Mouse (Mus musculus): ENCODE results near the gene Gnas. TPM values are rescaled to one million over a fixed set of nuclear protein-coding genes. Genes with fewer than 3 reads are reported as not detected.
"Not testable (repeated sequence)": the region's sequence is repeated elsewhere in the genome, so short reads cannot be mapped to it uniquely, and the experiment has no call there.

Gene Gnas
- total RNA-seq, 2 experiments from 2014 or later = 238 to 554 TPM

DNA sequence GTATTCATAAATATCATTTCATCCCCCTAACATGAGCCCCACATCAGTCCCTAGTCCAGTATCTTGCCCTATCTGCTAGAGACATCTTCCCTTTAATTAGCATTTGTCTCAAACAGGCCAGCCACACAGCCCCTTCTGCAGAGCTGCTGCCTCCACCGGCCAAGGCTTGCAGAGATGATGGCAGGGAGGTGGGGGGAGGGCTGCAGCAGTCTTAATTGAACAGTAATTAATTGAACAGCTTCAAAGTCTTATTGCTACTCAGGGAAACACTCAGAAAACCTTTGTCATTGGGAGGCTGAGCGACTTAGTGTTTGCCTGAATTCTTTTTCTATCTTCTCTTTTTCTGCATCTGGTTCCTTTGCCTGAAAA, 7.5 kb downstream of the Gnas start:
- no peak for ATAC-seq (ENCODE audit: poor library complexity, severe bottlenecking)

DNA sequence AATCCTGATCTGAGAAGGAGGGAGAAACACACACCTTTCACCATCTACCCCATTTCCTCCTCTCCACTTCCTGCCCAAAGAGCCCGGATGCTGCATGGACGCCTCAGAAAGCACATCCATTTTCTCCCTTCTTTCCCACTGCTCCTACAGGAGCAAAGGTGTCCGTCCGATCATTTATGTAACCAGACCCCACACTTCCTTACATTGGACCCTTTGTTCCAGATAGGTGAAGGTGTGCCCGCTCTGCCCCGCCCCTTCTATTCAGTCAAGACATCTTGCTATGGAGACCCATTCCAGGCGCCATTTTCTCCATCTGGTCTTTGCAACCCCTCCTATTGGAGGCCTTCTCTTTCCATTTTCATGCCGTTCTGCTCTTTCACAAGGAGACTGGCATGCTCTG, 10.3 kb downstream of the Gnas start:
- ATAC-seq (ENCODE audit: poor library complexity, severe bottlenecking) = no peak

DNA sequence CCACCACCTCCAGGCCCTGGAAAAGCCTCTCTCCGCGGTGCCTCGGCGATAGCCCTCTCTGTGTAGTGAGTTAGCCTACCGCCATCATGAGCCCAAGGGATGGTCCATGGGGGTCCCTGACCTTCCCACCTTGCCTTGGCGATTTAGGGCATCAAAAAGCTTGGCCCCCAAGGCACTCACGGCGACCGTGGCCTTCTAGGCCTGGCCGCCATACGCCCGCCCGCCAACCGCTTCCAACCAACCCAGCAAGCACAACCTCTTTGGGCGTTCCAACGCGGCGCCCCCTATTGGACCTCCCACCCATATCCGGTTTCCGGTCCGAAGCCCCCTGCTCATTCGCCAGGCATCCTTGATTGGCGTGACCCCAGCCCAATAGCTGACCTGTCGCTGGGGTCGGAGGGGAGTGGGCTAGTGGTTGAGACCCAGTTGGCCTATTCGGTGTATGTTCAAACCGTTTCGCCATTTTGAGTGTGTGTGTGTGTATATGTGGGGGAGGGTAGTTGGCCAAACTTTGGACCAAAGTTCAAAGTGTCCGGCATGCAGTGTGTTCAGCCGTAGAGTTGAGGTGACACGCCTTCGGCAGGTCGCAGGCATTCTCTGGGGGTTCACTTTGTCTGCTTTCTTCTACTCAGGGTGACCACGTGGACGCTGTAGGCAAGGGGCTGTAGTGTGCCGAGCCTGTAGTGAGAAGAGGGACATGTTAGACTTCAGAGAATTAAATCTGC, 11.2 kb downstream of the Gnas start:
- peak; percentile 64 for ATAC-seq (ENCODE audit: poor library complexity, severe bottlenecking)

DNA sequence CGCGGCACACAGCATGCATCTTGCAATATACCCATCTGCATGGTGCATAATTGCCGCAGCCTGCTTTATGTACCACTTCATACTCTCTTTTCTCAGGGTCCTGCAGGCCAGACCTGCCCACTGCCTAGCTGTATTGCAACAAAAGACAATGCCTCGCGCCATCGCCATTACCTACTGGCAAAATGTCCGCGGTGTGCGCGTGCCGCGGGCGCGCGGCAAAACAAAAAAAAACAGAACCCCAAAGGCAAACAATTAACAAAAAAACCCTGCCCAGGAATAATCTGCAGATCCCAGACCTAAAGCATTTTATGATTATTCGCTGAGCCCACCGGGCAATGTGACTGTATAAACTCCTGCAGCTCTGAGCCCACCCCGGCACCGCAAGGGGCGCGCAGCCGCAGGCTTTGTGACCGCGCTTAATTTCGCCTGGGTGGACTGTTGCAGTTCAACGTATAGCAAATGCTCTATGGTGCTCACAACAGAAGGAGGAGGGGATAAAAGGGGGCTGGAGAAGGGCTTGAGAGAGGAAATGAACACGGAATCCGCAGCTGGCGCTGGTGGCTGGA, 11.9 kb downstream of the Gnas start:
- ATAC-seq (ENCODE audit: poor library complexity, severe bottlenecking) = no peak

DNA sequence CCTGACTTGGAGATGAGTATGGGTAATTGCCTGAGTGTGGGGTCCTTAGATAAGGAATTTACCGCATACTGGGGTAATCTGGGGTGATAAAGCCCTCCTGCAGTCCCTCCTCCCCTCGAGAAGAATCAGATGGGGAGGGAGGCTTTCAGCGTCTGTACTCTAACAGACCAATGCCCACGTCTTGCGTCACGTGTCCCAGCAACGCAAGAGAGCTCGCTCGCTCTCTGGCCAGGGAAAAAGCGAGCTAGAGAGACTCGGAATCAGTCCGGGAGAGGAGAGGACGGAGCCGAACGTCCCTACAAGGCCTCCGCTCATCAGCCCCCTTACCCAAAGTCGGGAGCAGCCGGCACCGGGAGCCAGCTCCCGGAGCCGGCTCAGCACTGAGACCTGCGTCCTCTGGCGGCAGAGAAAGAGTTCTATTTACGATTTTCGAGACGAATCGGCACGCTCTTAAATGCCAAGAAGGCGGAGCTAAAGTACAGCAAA, 13.0 kb downstream of the Gnas start:
- peak; percentile 36; the same call in 1 of the 2 replicates for ATAC-seq (ENCODE audit: poor library complexity, severe bottlenecking)

DNA sequence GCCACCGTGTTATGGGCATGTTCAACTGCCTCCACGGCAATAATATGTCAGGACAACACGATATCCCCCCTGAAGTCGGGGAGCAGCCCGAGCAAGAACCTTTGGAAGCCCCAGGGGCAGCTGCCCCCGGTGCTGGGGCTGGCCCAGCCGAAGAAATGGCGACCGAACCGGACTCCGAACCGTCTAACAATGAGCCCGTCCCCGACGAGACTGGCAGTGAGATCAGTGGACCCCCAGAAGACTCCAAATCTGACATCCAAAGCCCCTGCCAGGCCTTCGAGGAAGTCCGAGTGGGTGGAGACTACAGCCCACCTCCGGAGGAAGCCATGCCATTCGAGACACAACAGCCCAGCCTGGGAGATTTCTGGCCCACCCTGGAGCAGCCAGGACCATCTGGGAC, 13.7 kb downstream of the Gnas start:
- ATAC-seq (ENCODE audit: poor library complexity, severe bottlenecking) = no peak

DNA sequence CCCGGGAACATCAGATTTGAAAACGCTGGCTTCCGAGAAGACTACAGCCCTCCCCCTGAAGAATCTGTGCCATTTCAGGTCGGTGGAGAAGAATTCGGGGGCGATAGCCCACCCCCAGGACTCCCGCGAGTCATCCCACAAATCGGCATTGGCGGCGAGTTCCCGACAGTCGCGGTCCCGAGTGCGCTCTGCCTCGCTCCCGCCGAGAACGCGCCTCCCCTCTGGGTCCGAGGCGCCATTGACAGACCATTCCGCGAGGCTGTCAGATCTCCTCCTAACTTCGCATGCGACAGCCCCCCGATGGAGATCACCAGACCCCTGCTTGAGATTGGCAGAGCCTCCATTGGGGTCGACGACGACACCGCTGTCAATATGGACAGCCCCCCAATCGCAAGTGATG, 14.4 kb downstream of the Gnas start:
- no peak for ATAC-seq (ENCODE audit: poor library complexity, severe bottlenecking)

DNA sequence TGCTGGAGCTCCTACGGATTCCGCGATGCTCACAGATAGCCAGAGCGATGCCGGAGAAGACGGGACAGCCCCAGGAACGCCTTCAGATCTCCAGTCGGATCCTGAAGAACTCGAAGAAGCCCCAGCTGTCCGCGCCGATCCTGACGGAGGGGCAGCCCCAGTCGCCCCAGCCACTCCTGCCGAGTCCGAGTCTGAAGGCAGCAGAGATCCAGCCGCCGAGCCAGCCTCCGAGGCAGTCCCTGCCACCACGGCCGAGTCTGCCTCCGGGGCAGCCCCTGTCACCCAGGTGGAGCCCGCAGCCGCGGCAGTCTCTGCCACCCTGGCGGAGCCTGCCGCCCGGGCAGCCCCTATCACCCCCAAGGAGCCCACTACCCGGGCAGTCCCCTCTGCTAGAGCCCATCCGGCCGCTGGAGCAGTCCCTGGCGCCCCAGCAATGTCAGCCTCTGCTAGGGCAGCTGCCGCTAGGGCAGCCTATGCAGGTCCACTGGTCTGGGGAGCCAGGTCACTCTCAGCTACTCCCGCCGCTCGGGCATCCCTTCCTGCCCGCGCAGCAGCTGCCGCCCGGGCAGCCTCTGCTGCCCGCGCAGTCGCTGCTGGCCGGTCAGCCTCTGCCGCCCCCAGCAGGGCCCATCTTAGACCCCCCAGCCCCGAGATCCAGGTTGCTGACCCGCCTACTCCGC, 15.1 kb downstream of the Gnas start:
- ATAC-seq (ENCODE audit: poor library complexity, severe bottlenecking) = no peak

DNA sequence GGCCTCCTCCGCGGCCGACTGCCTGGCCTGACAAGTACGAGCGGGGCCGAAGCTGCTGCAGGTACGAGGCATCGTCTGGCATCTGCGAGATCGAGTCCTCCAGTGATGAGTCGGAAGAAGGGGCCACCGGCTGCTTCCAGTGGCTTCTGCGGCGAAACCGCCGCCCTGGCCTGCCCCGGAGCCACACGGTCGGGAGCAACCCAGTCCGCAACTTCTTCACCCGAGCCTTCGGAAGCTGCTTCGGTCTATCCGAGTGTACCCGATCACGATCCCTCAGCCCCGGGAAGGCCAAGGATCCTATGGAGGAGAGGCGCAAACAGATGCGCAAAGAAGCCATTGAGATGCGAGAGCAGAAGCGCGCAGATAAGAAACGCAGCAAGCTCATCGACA, 15.6 kb downstream of the Gnas start:
- no peak for ATAC-seq (ENCODE audit: poor library complexity, severe bottlenecking)

DNA sequence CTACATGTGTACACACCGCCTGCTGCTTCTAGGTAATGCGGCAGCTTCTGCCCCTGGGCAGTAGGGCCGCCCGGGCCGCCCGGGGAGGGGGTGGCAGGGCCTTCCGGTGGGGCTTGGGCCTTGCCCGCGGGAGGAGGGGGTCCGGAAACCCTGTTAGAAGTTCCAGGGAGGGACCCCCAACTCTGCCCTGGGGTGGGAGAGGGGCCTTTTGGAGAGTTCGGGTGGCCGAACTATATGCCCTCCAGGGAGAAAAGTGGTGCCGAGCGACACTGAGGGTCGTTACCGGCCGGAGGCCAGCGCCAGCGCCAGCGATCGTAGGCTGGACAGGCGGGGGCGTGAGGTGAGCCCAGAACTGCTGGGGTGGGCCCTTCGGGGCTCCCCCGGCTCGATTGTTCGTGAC, 16.1 kb downstream of the Gnas start:
- ATAC-seq (ENCODE audit: poor library complexity, severe bottlenecking) = no peak

DNA sequence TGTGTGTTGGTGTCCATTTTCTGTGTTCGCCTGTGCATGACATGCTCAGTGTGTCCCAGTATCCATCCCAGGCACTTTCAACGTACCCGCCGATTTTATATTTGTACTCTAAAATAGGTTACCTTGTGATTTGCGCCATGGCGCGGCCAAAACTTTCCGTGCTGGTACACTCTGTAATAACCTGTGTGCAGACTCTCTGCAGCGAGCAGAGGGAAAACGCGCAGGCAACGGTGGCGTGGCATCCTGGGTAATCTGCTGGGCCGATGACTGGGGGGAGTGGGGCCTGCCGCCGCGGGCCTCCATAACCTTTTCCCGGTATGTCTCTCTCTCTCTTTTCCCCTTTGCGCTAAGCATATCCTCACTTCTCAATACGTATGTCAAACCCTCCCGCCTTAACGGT, 16.5 kb downstream of the Gnas start:
- ATAC-seq (ENCODE audit: poor library complexity, severe bottlenecking) = no peak

DNA sequence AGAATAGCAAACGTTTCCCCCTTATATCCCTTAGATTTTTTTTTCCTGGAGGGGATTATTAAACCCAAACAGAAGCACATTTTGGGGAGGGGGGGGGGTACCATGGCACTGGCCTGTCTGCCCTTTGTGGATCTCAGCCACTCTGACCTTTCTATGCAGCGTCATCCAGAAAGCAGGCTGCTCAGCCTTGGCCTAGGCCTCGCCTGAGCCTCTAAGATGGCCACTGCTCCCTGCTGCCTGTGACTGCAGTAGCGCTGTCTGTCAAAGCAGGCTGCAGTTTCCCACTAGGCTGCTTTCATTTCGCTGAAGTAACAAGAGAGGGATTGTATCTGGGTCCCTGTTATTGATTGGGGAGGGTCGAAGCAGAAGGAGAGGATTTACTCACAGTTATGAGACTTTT, 18.4 kb downstream of the Gnas start:
- ATAC-seq (ENCODE audit: poor library complexity, severe bottlenecking) = no peak

DNA sequence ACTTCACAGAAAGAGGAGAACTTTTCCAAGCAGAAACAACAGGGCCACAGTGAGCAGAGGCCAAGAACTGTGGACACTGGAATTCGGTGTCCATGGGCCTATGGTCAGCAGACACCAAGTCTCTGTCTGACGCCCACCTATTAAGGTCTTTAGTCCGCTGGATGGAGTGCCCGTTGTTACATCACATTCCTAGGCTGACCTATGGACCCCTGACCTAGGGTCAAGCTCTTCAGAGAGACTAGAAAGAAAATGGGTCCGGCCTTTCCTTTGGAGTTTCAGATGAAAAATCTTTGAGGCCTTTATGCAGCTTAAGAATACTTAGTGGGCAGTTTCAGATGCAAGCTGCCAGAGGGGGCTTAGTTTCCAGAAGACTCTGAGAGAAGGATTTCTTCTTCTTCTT, 21.5 kb downstream of the Gnas start:
- ATAC-seq (ENCODE audit: poor library complexity, severe bottlenecking) = no peak

DNA sequence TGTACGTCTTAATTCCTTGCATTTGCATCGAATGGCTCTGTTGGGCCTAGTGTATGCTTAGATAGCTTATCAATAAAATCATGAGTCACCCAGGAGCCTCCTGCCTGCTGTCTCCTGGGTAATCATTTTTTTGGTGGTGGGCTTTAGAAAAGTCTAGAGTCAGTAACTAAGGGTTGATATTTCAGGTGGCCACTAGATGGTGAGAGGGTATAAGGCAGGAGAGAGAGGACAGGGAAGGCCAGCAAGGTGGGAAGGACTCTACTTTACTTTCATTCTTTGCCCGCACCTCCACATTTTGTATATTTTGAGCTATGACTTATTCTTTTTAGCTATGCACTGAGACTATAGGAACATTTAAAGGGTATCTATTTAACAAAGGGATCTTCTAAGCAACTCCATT, 23.8 kb downstream of the Gnas start:
- no peak for ATAC-seq (ENCODE audit: poor library complexity, severe bottlenecking)

DNA sequence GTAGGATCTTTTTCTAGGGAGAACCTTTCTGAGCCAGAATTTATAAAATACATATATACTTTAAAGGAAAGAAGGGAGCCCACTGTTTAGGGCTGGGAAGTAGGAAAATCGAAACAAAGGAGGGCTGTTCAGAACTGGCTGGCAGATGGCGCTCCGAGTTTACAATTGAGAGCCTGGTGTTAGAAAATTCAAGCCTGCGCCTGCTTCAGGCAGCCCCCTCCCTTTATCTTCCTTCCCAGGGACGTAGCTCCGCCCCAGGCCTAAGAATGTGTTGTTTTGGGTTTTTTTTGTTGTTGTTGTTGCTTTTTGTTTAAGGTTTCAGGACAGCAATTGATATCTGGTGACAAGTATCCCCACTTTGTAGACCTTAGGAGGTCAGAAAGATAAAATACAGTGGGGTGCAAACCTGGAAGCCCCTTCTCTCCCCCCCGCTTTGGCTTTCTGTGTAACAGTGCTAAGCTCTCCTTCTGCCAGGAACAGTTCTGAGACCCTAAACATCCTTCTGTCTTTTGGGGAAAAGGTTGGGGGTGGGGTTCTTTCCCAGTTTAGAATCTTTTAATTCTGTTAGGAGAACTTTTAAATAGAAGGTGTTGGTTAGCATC, 26.9 kb downstream of the Gnas start:
- peak; percentile 46; the same call in 1 of the 2 replicates for ATAC-seq (ENCODE audit: poor library complexity, severe bottlenecking)

DNA sequence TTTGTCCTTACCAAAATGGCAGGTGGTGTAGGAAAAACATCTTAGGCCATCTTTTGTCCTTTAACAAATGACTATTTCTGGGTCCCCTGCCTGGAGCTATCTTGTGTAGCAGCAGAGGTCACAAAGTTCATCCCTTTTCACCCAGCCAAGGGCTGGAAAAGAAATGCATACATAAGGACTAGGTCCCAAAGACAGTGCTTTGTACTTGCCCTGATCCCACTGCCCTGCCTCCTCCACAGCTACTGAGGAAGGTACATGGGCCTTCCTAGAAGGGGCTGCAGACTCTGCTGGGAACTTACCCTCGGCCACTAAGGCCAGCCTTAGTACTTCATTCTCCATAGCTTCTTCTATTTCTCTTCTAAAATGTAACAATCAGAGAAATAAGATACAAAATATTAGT, 27.5 kb downstream of the Gnas start:
- no peak for ATAC-seq (ENCODE audit: poor library complexity, severe bottlenecking)

DNA sequence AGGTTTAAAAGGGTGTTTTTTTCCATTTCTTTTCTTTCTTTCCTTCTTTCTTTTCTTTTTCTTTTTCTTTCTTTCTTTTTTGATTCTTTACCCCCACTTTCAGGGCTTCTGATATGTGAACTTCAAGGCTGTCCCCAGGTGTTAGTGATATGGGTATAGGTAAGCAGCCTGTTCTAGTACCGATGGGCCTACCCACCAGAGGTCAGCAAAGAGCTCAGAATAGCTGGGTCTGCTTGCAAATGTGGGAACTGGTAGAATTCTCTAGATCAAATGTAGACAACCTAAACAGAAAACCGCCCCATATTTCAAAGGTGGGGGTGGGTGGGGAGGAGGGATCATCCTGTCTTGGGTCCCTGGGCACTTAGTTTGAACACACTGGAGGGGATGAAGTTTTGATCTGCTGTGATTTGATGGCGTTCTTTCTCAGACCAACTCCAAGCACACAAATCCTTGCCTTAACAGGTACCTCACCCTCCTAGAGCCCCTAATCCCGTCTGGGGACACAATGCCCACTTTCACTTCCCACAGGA, 28.1 kb downstream of the Gnas start:
- peak; percentile 82 for ATAC-seq (ENCODE audit: poor library complexity, severe bottlenecking)

DNA sequence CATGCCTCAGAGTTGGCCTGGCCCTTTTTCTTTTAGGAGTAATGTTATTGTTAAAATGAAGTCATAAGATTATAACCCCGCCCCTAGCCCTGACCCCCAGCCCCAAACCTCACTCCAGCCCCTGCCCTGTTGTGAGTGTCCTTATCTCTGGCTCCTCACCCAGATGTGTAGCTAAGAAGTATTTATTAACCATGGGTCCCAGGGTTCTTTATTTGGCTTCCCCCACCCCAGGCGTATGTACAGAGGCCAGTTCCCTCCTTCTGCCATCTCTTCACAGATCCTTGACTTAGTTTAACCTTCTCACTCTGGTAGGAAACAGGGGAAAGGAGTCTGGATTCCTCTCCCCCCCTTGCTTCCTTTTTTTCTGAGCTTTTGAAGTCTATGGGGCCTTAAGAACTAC, 28.5 kb downstream of the Gnas start:
- ATAC-seq (ENCODE audit: poor library complexity, severe bottlenecking) = no peak

DNA sequence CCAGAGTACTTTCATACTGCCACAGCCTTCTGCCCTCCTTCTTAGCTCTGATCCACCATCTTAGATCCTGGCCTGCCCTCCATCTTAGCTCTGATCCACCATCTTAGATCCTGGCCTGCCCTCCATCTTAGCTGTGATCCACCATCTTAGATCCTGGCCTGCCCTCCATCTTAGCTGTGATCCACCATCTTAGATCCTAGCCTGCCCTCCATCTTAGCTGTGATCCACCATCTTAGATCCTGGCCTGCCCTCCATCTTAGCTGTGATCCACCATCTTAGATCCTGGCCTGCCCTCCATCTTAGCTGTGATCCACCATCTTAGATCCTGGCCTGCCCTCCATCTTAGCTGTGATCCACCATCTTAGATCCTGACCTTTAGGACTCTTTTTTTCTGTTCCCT, 31.3 kb downstream of the Gnas start:
- not testable (repeated sequence) for ATAC-seq (ENCODE audit: poor library complexity, severe bottlenecking)

DNA sequence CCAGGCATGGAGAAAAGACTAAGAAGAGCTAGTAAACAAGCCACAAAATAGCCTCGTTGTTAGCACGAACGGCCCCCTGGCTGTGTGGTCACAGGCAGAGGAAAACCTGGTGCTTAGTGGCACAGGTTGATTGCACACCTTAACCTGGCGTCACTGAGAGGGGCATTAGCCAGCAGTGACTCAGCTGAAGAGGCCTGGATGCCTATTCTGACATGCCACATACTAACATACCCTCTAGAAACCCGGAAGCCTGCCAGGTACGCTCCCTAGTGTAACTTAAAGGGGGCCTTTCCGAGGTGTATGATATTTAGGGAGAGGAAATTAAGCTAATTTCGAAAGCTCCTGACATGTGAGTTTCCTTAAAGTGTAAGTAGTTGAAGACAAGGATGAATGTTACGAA, 32.5 kb downstream of the Gnas start:
- ATAC-seq (ENCODE audit: poor library complexity, severe bottlenecking) = no peak

DNA sequence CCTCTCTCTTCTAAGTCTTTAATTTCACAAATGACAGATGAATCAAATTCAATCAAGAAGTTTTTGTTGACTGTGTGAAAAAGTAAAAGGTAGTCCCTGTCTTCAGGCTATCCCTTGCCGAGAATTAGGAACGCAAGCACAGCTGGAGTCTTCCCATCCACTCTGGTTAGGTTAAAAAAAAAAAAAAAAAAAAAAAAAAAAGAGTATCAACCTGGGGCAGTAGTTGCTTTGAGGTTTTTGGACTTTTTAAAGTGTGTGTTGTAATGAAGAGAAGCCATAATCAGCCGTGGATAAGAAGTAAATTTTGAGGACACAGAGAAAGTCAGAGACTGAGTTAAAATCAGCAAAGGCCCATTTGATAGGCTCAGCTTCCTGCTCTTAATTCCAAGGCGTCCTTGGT, 41.9 kb downstream of the Gnas start:
- no peak for ATAC-seq (ENCODE audit: poor library complexity, severe bottlenecking)

DNA sequence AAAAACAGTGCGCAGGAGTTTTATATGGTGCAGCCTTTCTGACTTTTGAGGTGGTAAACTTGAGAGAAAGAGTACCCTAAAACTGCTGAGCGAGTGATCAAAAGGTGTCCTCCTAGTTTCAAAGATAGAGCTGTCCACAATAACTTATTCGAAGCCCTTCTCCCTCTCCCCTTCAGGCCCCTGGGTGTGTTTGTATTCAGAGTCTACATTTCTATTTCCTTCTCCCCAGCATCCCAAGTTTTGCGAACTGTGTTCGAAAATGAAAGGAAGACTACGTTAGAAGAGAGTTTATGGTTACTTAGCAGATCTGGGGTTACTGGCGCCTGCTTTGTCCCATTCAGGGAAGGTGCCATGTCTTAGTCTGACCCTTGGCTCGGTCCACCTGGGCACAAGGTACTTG, 42.4 kb downstream of the Gnas start:
- no peak for ATAC-seq (ENCODE audit: poor library complexity, severe bottlenecking)

Data from megakaryocyte, adult 5-6 weeks (primary cell).